Mouse (Mus musculus): Measurements from ENCODE around the gene Cacna1a.
A peak's percentile ranks its signal among the peaks of the same experiment; 100 is the strongest.

Cacna1a gene

DNA sequence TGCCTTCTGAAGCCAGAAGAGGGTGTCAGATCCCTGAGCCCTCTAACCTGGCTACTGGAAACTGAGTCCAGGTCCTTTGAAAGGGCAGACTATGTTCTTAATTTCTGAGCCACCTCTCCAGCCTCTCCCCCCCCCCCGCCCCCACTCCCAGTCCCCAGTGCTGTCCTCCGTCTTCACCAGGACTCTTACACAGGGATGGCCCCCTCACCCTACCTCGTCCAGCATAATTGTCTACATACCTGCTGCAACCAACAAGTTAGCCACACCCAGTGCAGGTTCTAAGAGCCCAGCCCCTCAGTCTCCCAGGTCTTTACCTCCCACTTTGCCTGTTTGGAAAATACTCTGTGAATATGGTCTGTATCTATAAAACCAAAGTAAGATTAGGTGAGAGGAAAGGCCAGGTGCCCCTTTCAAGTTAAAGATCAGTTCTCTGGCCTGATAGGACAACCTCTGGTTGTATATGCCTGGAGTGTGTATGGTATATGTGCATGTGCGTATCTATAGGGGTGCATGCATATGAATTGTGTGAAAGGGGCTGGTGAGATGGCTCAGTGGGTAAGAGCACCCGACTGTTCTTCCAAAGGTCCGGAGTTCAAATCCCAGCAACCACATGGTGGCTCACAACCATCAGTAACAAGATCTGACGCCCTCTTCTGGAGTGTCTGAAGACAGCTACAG is 252.5 kb downstream of the Cacna1a start:
- DNase-seq = no peak

DNA sequence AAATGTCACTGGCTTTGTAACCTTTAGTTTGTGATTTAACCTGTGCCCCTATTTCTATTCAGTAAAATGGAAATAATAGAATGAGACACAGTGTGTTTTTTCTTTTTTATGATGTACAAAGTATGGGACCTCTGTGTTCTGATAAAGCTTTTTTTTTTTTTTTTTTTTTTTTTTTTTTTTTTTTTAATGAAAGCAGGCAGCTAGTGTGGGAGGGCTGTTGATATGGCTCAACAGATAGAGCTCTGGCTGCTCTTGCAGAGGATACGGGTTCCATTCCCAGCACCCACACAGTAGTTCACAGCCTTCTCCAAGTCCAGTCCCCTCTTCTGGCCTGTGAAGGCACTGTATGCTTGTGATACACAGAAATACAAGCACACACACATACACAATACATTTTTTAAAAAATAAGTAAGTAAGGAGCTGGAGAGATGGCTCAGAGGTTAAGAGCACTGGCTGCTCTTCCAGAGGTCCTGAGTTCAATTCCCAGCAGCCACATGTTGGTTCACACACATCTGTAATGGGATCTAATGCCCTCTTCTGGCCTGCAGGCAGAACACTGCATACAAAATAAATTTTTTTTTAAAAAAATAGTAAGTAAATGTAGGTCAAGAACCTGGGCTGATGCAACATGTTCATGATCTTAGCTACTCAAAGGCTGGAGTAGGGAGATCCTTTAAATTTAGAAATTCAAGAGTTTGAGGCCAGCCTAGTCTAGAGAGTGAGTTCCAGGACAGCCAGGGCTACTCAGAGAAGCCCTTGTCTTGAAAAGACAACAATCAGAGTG is 253.5 kb downstream of the Cacna1a start:
- DNase-seq = no peak

DNA sequence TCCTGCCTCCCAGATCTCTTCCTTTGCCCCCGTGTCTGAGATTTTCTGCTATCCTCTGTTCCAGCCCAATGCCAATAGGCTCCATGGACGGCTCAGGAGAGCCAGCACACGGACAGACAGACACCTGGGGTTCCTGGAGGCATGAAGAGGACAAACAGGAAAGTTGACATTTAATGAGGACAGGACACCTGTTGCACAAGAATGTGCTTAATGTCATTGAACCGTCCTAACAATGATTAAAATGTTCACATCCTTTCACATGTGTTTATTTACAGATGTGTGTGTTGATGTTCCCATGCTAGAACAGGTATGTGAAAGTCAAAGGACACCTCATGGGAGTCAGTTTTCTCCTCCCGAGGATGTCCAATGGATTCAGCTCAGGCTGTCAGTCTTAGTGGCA is 254.8 kb downstream of the Cacna1a start:
- no peak for DNase-seq

DNA sequence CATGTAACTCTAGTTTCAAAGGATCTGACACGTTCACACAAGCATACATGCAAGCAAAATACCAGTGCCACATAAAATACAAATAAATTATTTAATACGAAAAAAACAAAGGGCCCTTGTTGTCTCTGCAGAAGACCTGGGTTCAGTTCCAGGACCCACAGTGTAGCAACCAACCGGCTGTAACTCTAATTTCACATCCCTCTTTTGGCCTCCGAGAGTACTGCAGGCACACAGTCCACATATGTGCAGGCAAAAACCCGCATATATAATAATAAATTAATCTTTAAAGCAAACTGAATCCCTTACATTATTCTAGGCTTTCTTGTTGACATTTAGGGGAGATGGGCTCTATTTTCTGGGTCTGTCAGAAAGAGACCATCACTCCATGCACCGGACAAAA is 258.6 kb downstream of the Cacna1a start:
- DNase-seq = no peak

DNA sequence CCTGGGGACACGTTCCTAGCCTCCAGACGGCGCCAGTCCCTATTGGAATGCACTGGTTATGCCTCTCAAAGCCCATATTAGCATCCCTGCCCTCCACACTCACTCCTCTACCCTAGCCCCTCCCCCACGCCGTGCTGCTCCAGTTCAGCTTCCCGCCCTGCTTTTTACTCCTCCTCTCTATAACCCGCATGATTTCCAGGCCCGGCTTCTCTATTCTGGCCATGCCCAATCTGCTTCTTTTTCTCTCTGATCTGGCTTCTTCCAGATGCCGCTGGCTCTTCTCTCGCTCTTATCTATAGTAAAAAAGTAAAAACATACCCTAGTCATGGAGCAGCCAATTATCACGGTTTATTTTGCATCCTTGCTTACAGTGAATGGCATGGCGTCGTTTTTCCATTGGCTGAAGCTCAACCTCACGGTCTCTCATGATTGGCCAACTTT is 259.2 kb downstream of the Cacna1a start:
- DNase-seq = no peak

DNA sequence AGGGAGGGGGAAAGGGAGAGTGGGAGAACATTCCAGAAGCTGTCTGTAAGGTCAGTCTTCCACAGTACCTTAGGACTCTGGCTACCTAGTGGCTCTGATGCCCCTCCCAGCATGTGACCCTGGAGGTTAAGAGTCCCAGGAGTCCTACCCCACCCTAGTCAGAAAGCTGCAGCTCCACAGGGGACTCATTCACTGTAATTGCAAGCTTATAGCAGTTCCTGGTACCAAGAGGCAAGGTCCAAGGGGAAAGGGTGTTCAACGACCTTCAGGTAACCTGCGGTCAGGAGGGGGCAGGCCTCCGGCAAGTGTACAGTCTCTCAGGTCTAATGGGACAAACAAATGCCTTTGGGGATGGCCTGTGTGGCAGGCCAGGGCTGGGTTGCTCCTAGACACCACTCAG is 262.0 kb downstream of the Cacna1a start:
- no peak for DNase-seq

DNA sequence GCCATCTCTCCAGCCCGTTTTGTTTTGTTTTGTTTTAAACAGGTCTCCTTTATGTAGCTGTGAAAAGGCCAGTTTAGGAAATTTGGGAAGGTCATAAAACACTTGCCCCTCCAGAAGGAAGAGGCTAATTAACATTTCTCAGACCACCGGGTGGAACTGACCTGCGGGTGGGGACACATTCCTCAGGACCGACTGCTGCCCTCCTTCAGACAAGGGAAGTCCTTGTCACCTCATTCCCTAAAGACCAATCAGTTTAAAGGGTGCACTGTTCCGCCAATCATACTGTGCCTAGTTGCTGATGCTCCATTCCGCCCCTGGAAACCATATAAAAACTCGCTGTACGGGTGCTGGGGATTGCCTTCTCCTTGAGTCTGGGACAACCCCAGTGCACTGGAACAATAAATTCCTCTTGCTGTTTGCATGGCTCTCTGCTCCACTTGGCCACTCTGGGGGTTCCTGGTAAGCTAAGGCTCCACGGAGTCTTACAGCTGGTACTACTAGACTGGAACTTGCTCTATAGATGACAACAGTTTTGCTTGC is 264.9 kb downstream of the Cacna1a start:
- no peak for DNase-seq

DNA sequence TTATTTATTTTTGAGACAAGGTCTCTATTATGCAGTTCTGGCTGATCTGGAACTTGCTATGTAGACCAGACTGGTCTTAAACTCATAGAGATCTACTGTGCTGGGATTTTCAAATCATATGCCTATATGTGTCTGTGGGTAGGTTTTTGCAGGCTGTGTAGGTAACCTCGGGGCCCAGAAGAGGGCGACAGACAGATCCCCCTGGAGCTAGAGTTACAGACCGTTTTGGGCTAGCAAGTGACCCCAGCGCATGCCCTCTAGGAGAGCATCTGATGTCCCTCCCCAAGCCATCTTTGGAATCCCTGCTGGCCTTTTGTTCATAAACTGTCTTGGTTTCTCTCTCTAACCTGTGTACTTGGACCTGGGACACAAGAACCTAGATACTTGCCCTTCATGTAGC is 266.4 kb downstream of the Cacna1a start:
- no peak for DNase-seq

DNA sequence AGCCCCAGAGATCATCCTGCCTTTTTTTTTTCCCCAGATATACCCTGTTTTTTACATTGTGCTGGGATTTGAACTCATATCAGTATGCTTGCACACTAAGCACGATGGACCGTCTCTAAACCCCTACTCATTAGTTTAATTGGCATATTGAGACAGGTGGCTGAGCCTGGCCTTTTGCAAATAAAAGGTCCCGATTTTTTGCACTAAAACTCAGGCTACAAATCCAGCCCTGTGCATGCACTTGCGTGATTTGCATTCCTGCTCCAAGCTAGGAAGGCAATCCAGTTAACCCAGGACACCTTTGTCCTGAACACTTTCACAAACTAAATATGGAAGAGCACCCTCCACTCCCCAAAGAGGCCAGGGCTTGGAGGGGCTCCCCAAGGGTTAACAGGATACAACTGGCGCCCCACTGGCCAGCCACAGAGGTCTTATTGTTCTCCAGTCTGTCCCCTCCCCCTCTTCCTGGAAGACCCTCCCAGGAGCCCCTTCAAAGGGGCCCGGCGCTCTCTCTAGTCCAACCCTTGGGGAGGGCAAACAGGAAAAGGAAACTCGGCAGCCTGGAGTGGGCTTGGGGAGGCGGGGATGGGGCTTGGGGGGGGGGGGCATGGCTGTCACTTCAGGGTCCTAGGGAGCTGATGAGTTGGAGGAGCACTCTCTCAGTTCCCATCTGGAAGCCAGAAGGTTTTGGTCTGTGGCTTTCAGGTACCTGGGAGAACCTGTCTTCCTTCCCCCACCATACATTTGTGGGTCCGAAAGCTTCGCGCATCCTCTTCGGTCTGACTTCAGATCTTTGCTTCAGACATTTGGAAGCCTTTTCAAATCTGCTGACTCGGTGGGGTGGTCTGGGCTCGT is 267.3 kb downstream of the Cacna1a start:
- DNase-seq = no peak

DNA sequence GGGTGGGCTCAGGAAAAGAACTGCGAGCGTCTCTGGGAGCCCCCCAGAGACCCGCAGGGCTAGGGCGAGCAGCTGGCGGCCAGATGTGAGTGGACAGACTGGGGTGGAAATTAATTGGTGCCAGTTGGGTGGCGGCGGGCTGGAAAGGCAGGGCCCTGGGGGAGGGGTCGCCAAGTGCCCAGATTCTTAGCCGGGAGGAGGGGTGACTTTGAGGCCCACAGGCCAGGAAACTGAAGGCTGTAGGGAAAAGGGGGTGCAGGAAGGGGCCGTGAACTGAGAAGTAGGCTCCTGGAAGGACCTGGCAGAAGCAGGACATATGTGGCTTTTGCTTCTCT is 267.9 kb downstream of the Cacna1a start:
- DNase-seq = no peak

DNA sequence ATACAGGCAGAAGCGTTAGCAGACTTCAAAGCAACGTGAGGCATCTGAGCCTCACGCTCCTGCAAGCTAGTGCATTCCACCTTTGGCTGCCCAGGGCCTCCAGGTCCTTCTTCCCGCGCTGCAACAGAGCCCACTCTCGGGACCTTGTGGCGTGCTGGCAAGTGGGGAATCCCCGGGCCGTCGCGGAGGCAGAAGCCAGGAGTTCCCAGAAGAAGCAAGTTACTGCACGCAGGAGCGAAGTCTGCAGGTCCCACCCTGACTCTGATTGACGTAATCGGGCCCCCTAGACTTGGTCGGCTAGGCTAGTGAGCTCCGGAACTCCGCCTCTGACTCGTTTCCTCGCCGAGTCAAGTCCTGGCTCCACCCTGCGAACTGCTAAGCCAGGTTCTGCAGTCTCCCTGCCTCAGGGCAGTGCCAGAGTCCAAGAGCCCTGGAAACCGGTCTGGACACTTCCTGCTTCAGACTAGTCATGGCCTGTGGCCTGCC is 268.4 kb downstream of the Cacna1a start:
- peak; percentile 93 for DNase-seq

DNA sequence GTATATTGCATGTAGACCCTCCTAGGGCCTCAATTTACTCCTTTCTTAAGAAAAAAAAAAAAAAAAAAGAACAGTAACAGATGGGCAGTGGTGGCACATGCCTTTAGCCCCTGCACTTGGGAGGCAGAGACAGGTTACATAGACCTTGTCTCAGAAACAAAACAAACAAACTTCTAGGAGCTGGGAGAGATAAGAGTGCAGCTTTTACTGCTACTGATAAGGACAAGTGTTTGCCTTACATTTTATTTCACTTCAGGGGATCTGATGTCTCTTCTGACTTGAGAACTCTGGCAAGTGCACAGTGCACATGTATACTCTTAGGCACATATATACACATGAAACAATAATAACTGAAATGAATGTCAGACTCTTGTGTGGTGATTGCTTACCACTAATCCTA is 269.0 kb downstream of the Cacna1a start:
- DNase-seq = no peak

DNA sequence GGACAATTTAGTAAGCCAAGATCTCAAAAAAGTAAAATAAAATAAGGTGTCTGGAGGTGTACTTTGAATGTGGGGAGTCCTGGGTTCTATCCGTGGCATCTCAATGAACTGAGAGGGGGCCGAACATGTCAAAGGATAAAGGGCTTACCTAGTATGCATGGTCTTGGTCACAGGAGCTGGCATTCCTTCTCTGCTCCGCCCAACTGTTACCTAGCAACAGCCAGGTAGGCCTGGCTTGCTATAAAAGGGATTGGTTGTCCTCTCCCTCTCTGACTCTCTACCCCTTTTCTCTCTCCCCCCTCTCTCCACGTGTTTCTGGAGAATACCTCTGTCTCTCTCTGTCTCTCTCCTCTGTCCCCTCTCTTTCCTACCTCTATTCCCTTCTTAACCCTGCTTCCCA is 269.4 kb downstream of the Cacna1a start:
- peak; percentile 57 for DNase-seq

DNA sequence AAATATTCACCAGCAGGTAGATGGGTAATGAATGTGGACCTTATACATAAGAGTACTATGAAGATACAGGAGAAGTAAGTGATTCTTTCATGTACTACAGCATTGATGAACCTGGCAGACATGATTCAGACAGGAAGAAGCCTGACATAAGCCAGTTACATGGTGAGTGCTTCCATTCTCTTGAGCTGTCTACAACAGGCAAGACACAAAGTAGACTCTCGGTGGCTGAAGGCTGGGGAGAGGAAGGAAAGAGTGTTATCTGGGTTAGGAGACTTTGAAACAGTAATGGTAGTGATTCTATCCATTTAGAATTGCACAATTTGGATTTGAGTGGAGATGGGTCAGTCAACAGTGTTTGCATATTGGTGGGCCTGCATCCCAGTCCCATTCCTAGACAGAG is 270.7 kb downstream of the Cacna1a start:
- no peak for DNase-seq

DNA sequence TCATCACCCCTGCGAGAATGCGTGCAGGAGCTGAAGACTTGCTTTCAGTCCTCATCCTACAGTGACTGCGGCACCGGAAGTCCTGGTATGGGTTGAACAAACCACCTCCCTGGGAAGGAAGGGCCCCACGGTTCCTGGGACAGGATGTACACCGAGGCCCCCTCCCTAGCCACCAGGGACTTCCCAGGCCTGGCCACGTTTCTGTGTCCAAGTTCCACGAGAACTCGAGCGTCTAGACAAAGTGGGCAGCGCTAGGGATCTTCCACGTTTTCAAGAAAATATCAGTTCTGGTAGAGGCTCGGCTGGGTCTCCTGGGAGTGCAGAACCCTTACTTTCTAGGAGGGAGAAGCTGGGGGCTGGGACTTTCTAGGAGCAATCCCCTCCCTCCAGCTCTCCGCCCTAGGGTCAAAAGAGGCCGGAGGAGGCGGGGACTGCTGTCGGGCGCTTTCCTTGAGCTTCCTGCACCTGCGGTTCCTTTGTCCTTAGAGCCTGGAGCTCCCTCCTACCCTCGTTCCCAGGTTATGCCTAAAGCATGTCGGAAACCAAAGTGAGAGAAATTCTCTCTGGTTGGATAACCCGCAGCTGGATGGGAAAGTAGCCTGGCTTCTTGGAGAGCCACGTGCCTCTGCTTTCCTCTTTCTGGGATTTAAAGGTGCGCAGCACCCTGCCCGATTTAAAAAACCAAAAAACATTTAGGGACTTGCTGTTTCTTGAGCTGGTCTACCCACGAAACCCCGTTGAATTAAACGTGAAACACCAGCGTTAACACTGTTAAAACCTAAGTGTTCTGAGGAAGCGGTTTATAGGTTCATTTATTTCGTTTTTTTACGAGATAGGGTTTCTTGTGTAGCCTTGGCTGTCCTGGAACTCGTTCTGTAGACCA is 271.9 kb downstream of the Cacna1a start:
- DNase-seq = peak; percentile 75

DNA sequence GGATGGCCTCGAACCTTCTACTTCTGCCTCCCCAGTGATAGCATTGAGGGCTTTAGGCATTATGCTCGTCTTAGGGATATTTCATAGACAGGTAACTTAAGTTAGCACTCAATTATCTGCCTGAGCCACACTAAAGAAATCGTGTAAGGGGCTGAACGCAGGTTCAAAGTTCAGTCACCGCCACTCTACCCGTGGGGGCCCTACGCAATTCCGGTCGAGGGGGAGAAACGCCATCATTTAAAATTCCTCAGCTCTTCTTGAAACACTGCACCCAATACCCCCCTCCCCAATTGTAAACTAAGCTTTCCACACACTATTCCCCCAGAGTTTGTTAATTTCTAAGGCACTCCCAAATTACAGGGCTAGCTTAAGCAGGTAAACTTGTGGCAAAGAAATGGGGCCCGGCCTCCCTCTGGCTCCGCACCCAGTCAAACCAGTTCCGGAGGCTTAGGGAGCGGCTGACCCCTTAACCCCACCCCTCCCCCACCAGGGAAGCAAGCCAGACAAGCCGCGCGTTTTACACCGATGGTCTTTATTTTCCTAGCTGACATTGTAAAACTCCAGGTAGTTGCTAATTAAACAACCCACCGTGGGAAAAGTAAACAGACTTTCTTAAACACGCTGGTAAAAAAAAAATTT is 272.7 kb downstream of the Cacna1a start:
- peak; percentile 73 for DNase-seq

DNA sequence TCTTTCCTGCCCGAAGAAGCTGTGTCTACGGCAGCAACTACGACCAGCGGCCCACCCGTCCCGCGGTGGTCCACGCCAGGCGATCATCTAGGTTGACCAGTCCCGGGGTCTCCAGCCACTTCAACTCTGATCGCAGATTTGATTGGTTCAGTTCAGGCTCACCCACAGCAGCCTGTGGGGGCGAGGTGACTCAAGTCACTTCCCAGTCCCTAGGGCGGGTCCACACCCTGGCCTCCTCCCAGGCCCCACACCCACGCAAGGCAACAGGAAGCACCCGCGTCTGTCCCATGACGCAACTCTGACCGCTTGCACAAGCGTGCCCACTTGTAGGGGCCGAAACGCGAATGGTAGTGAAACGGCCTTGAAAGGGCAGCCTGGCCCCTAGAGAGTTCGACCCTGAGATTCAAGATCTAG is 273.2 kb downstream of the Cacna1a start:
- DNase-seq = peak; percentile 88

DNA sequence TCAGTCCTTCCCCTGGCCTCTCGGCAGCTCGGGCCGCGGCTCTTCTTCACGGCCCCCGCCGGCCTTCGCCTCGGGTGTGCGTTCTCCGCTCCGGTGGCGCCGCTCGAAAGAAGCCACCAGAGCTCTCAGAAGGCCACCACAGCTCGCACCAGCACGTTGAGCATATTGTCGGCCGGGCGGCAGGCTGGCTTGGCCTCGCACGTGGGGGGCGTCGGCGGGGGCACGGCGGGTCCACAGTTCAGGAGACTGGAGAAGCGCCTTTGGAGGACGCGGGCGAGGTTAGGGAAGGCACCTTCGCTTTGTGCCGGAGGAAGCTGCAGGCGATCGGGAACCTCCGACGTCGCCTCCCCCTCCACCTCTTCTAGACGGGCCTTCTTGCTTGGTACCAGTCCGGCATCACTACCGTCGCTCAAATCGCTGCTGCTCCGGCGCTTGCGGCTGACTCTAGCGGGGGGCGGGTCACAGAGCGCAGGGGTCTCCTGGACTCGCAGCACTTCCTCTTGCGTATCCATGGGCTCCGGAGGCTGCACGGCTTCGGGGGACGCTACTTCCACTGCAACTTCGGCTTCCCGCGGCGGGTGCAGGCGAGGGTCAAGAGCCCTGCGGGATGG is 273.8 kb downstream of the Cacna1a start:
- no peak for DNase-seq

DNA sequence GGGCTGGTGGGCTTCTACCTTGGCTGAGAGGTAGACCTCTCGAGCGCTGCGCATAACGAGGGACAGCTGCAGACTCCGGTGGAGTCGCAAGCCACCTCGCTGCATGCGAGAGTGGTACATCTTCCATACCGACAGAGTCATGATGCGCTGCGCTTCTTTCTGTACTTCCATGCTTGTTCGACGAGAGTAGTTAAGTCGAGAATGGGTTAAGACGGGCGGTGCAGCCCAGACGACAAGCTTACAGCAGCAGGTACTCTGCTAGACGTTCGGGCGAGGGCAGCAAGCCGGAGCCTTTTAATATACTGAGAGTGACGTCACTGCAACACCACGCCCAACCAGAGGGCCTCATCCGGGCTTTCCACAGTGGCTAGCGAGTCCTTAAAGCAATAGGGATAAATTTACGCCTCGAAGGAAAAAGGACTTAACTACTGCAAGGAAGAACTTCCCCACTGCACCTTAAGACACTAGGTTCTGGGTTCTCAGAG is 274.4 kb downstream of the Cacna1a start, which contains the start of gene Ier2:
Ier2 (minus strand) TSS at position 272 of the 485 bp plus-strand sequence.
- peak; percentile 98 for DNase-seq

DNA sequence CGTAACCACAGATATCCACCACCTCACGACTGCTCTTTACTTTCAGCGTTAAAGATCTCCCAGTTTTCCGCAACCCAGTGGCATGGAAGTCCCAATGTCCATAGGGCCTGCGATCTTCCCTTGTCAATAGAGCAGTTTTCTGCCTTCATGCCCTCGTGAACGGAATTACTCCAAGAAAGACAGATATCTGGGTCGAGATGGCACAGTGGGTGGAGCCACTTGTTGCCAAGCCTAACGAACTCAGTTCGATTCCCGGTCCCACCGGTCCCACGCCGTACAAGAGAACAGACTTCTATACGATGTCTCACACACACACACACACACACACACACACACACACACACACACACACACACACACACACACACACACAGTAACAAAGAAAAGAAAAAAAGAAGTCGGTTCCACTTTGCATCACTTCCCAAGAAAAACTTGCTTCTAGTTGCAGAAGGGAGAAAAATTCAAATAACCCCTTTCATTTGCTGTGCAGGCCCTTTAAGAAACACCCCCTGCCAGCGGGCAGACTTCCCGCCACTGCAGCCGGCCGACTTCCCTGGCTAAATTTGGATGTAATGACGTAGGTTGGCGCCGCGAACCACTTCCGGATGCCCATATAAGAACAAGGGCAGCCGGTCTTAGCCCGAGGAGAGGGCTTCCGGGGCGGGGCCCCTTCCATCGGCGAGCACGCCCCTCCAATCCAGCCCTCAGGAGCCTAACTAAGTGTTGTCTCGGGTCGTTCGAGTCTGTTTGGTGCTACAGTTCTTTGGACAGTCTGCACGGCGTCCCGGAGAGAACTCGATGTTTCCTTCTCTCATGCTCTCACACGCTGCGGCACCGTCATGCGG is 275.5 kb downstream of the Cacna1a start:
- peak; percentile 99 for DNase-seq

Data from kidney, adult 9 months (tissue).